Mouse (Mus musculus): Measurements from ENCODE around the gene Pip4k2a. TPM values are rescaled to one million over a fixed set of nuclear protein-coding genes. Genes with fewer than 3 reads are reported as not detected.

Gene Pip4k2a
- polyA plus RNA-seq, 1 experiment from 2014 or later: 10.1 TPM

DNA sequence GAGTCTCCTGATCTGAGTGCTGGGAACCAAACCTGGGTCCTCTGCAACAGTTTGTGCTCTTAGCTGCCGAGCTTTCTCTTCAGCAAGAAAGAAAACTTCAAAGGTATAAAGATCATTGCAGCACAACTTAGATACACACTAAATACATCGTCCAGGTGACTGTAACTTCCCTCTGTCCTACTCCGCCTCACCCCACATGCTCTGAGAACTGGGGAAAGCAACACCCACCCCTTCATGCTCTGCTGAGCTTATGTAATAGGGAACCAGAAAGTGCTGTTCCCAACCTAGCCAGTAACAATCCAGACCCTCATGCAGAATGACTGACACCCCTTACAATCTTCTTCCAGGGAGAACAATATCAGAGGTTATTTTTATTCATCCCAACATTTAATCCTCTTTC lies 41.5 kb downstream of the Pip4k2a start:
- WGBS: 96% methylated on average over 3 of the region's 3 CpGs
- H3K4me2 ChIP-seq (ENCODE audit: low read length): no peak overlapping the region
- H3K27me3 ChIP-seq (replicated peaks; ENCODE audit: control insufficient read depth, insufficient read depth, low read length): no peaks in the 10 kb centered on the region

DNA sequence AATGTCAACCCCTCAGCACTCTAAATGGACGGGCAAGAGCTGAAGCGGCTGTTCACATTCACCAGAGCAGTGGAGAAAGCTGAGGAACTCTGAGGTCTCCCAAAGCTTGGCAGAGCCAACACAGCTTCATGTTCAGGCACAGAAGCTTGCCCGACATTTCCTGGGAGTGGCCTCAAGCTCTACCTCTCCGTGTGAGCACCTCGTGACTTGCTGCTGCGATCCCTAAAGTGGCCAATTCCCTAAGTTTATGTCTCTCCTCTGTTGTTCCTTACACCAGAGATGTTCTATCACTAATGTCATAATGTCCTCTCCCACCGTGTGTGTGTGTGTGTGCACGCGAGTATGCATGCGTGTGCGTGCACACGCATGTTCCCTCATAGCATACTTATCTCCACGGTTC lies 42.3 kb downstream of the Pip4k2a start:
- WGBS: 90% methylated on average over 13 of the region's 13 CpGs
- H3K27ac ChIP-seq (ENCODE audit: low read depth): no peak overlapping the region
- no peak overlapping the region for H3K9ac ChIP-seq (ENCODE audit: low read length)
- no peaks in the 10 kb centered on the region for H3K9me3 ChIP-seq (ENCODE audit: control insufficient read depth, low read length)
- ATAC-seq (replicated peaks; ENCODE audit: low FRiP score, low TSS enrichment, low read depth): no peak
- no peaks in the 10 kb centered on the region for H3K27me3 ChIP-seq (replicated peaks; ENCODE audit: control insufficient read depth, insufficient read depth, low read length)
- DNase-seq (ENCODE audit: low spot score): no peak
- peaks cover 13% of the 10 kb centered on the region; the same call in 1 of the 2 replicates for H3K4me1 ChIP-seq (replicated peaks; ENCODE audit: control insufficient read depth, insufficient read depth, low read length)
- H3K4me2 ChIP-seq (ENCODE audit: low read length): no peak overlapping the region
- H3K36me3 ChIP-seq (ENCODE audit: control insufficient read depth, insufficient read depth, low read length): no peaks in the 10 kb centered on the region
- no peak overlapping the region for H3K4me3 ChIP-seq (ENCODE audit: low read depth, low read length)

More for the DNA sequence above, 41.5 kb downstream of the Pip4k2a start:
- H3K9ac ChIP-seq (ENCODE audit: low read length): no peak overlapping the region
- H3K27ac ChIP-seq (ENCODE audit: low read depth): no peak overlapping the region
- ATAC-seq (replicated peaks; ENCODE audit: low FRiP score, low TSS enrichment, low read depth) (no peak), DNase-seq (ENCODE audit: low spot score) (no peak)
- no peaks in the 10 kb centered on the region for H3K9me3 ChIP-seq (ENCODE audit: control insufficient read depth, low read length)
- peaks cover 13% of the 10 kb centered on the region; the same call in 1 of the 2 replicates for H3K4me1 ChIP-seq (replicated peaks; ENCODE audit: control insufficient read depth, insufficient read depth, low read length)
- H3K36me3 ChIP-seq (ENCODE audit: control insufficient read depth, insufficient read depth, low read length): no peaks in the 10 kb centered on the region
- H3K4me3 ChIP-seq (ENCODE audit: low read depth, low read length): no peak overlapping the region

GRCm38 (mm10) chr2:18955022-18955421 lies 42.9 kb downstream of the Pip4k2a start:
- 53% methylated on average over 4 of the region's 4 CpGs for WGBS
- H3K27me3 ChIP-seq (replicated peaks; ENCODE audit: control insufficient read depth, insufficient read depth, low read length): no peaks in the 10 kb centered on the region
- H3K4me3 ChIP-seq (ENCODE audit: low read depth, low read length): no peak overlapping the region
- ATAC-seq (replicated peaks; ENCODE audit: low FRiP score, low TSS enrichment, low read depth) (no peak), DNase-seq (ENCODE audit: low spot score) (no peak)
- H3K9ac ChIP-seq (ENCODE audit: low read length): no peak overlapping the region
- no peak overlapping the region for H3K4me2 ChIP-seq (ENCODE audit: low read length)
- no peaks in the 10 kb centered on the region for H3K9me3 ChIP-seq (ENCODE audit: control insufficient read depth, low read length)
- H3K36me3 ChIP-seq (ENCODE audit: control insufficient read depth, insufficient read depth, low read length): no peaks in the 10 kb centered on the region
- no peak overlapping the region for H3K27ac ChIP-seq (ENCODE audit: low read depth)
- H3K4me1 ChIP-seq (replicated peaks; ENCODE audit: control insufficient read depth, insufficient read depth, low read length): peaks cover 13% of the 10 kb centered on the region; the same call in 1 of the 2 replicates

GRCm38 (mm10) chr2:18954422-18954821 lies 43.5 kb downstream of the Pip4k2a start:
- Histone ChIP-seq H3K4me1 (replicated peaks; ENCODE audit: control insufficient read depth, insufficient read depth, low read length) (peaks cover 13% of the 10 kb centered on the region; the same call in 1 of the 2 replicates), H3K9me3 (ENCODE audit: control insufficient read depth, low read length) (no peaks in the 10 kb centered on the region), H3K27me3 (replicated peaks; ENCODE audit: control insufficient read depth, insufficient read depth, low read length) (no peaks in the 10 kb centered on the region), H3K4me2 (ENCODE audit: low read length) (no peak overlapping the region), H3K4me3 (ENCODE audit: low read depth, low read length) (no peak overlapping the region), H3K9ac (ENCODE audit: low read length) (no peak overlapping the region), H3K27ac (ENCODE audit: low read depth) (no peak overlapping the region), H3K36me3 (ENCODE audit: control insufficient read depth, insufficient read depth, low read length) (no peaks in the 10 kb centered on the region)
- ATAC-seq (replicated peaks; ENCODE audit: low FRiP score, low TSS enrichment, low read depth): no peak
- 83% methylated on average over 4 of the region's 4 CpGs for WGBS
- DNase-seq (ENCODE audit: low spot score): no peak

GRCm38 (mm10) chr2:18952102-18952673 lies 45.7 kb downstream of the Pip4k2a start:
- H3K4me2 ChIP-seq (ENCODE audit: low read length): no peak overlapping the region
- H3K27ac ChIP-seq (ENCODE audit: low read depth): no peak overlapping the region

GRCm38 (mm10) chr2:18950758-18951157 lies 47.2 kb downstream of the Pip4k2a start:
- H3K9ac ChIP-seq (ENCODE audit: low read length): no peak overlapping the region
- no peak for ATAC-seq (replicated peaks; ENCODE audit: low FRiP score, low TSS enrichment, low read depth)
- H3K36me3 ChIP-seq (ENCODE audit: control insufficient read depth, insufficient read depth, low read length): no peaks in the 10 kb centered on the region
- no peak for DNase-seq (ENCODE audit: low spot score)
- no peak overlapping the region for H3K4me3 ChIP-seq (ENCODE audit: low read depth, low read length)
- H3K4me1 ChIP-seq (replicated peaks; ENCODE audit: control insufficient read depth, insufficient read depth, low read length): peaks cover 15% of the 10 kb centered on the region; the same call in 1 of the 2 replicates
- no peaks in the 10 kb centered on the region for H3K9me3 ChIP-seq (ENCODE audit: control insufficient read depth, low read length)
- no peak overlapping the region for H3K27ac ChIP-seq (ENCODE audit: low read depth)
- H3K27me3 ChIP-seq (replicated peaks; ENCODE audit: control insufficient read depth, insufficient read depth, low read length): no peaks in the 10 kb centered on the region
- 71% methylated on average over 2 of the region's 2 CpGs for WGBS
- no peak overlapping the region for H3K4me2 ChIP-seq (ENCODE audit: low read length)

More at GRCm38 (mm10) chr2:18952102-18952673, 45.7 kb downstream of the Pip4k2a start:
- H3K36me3 ChIP-seq (ENCODE audit: control insufficient read depth, insufficient read depth, low read length): no peaks in the 10 kb centered on the region
- WGBS: 18% methylated on average over 7 of the region's 7 CpGs
- H3K4me1 ChIP-seq (replicated peaks; ENCODE audit: control insufficient read depth, insufficient read depth, low read length): peaks cover 15% of the 10 kb centered on the region; the same call in 1 of the 2 replicates
- no peaks in the 10 kb centered on the region for H3K9me3 ChIP-seq (ENCODE audit: control insufficient read depth, low read length)
- no peak overlapping the region for H3K4me3 ChIP-seq (ENCODE audit: low read depth, low read length)
- no peak overlapping the region for H3K9ac ChIP-seq (ENCODE audit: low read length)
- no peaks in the 10 kb centered on the region for H3K27me3 ChIP-seq (replicated peaks; ENCODE audit: control insufficient read depth, insufficient read depth, low read length)
- peak; percentile 42 for DNase-seq (ENCODE audit: low spot score)
- ATAC-seq (replicated peaks; ENCODE audit: low FRiP score, low TSS enrichment, low read depth): no peak

DNA sequence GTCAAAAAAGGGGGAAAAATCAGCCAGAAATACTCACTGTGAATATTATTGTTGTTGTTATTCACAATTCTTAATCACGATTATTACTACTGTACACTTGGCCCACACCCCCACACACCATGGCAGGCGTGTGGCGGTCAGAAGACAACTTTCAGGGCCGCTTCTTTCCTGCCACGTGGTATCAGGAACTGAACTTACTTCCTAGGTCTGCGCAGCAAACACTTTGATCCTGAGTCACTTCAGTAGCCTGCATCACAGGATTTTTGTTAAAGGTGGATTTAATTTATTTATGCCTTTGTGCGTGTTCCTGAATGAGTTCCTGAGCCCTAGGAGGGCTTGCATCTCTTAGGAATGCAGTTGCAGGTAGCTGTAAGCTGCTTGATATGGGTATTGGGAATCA lies 49.2 kb downstream of the Pip4k2a start:
- no peak overlapping the region for H3K4me3 ChIP-seq (ENCODE audit: low read depth, low read length)
- H3K36me3 ChIP-seq (ENCODE audit: control insufficient read depth, insufficient read depth, low read length): no peaks in the 10 kb centered on the region
- H3K4me1 ChIP-seq (replicated peaks; ENCODE audit: control insufficient read depth, insufficient read depth, low read length): peaks cover 16% of the 10 kb centered on the region; the same call in 1 of the 2 replicates
- H3K4me2 ChIP-seq (ENCODE audit: low read length): no peak overlapping the region
- no peak overlapping the region for H3K9ac ChIP-seq (ENCODE audit: low read length)
- no peak for DNase-seq (ENCODE audit: low spot score)
- ATAC-seq (replicated peaks; ENCODE audit: low FRiP score, low TSS enrichment, low read depth): no peak
- 88% methylated on average over 7 of the region's 7 CpGs for WGBS
- H3K27ac ChIP-seq (ENCODE audit: low read depth): no peak overlapping the region
- H3K27me3 ChIP-seq (replicated peaks; ENCODE audit: control insufficient read depth, insufficient read depth, low read length): no peaks in the 10 kb centered on the region
- no peaks in the 10 kb centered on the region for H3K9me3 ChIP-seq (ENCODE audit: control insufficient read depth, low read length)

- no peak overlapping the region for H3K4me3 ChIP-seq (ENCODE audit: low read depth, low read length)
- H3K4me2 ChIP-seq (ENCODE audit: low read length): no peak overlapping the region
- ATAC-seq (replicated peaks; ENCODE audit: low FRiP score, low TSS enrichment, low read depth) (no peak), DNase-seq (ENCODE audit: low spot score) (no peak)
- H3K36me3 ChIP-seq (ENCODE audit: control insufficient read depth, insufficient read depth, low read length): no peaks in the 10 kb centered on the region
- no peak overlapping the region for H3K27ac ChIP-seq (ENCODE audit: low read depth)
- no peak overlapping the region for H3K9ac ChIP-seq (ENCODE audit: low read length)
- WGBS: 47% methylated on average over 7 of the region's 7 CpGs
- H3K9me3 ChIP-seq (ENCODE audit: control insufficient read depth, low read length): no peaks in the 10 kb centered on the region
- no peaks in the 10 kb centered on the region for H3K27me3 ChIP-seq (replicated peaks; ENCODE audit: control insufficient read depth, insufficient read depth, low read length)
- H3K4me1 ChIP-seq (replicated peaks; ENCODE audit: control insufficient read depth, insufficient read depth, low read length): peaks cover 19% of the 10 kb centered on the region; the same call in 1 of the 2 replicates
Observed at GRCm38 (mm10) chr2:18947669-18948459, 50.1 kb downstream of the Pip4k2a start.

All from intestine, embryonic 14.5 days (tissue).